Mouse (Mus musculus) stomach, embryonic 16.5 days (tissue): ENCODE measurements around the gene Rasgrf2. TPM values are rescaled to one million over a fixed set of nuclear protein-coding genes. Genes with fewer than 3 reads are reported as not detected.

Experiments used
- ATAC-seq: fragments of 200-750 bp; cut with Nextera tagmentation; 2 replicates; pipeline ENCODE4 v1.8.0; 2017; ENCODE audit warnings: moderate number of reproducible peaks, moderate TSS enrichment; ENCODE audit not compliant: insufficient read depth, low FRiP score
- H3K27ac ChIP-seq: fragments of 300-500 bp; sonication (generic); 2 replicates; pipeline ENCODE4 v1.5.1; 2014; ENCODE audit warnings: low read length
- H3K27me3 ChIP-seq: fragments of 300-500 bp; sonication (generic); 2 replicates; pipeline ENCODE4 v1.6.1; 2014; ENCODE audit warnings: low read length, control low read depth, mixed read lengths; ENCODE audit not compliant: control insufficient read depth, insufficient read depth
- H3K36me3 ChIP-seq: fragments of 300-500 bp; sonication (generic); 2 replicates; pipeline ENCODE4 v1.6.1; 2014; ENCODE audit warnings: low read length; ENCODE audit not compliant: control insufficient read depth, insufficient read depth
- H3K4me1 ChIP-seq: fragments of 300-500 bp; sonication (generic); 2 replicates; pipeline ENCODE4 v1.6.1; 2014; ENCODE audit warnings: low read length, control low read depth, mixed read lengths; ENCODE audit not compliant: control insufficient read depth, insufficient read depth
- H3K4me2 ChIP-seq: fragments of 300-500 bp; sonication (generic); 2 replicates; pipeline ENCODE4 v1.6.1; 2014; ENCODE audit warnings: low read depth, low read length, mixed read lengths
- H3K4me3 ChIP-seq: fragments of 300-500 bp; sonication (generic); replicated peaks from 2 replicates; pipeline ENCODE4 v1.5.1; 2014; ENCODE audit warnings: mild to moderate bottlenecking, low read length
- H3K9ac ChIP-seq: fragments of 300-500 bp; sonication (generic); 2 replicates; pipeline ENCODE4 v1.6.1; 2014; ENCODE audit warnings: low read length
- H3K9me3 ChIP-seq: fragments of 300-500 bp; sonication (generic); replicated peaks from 2 replicates; pipeline ENCODE4 v1.6.1; 2016; ENCODE audit warnings: low read length, control low read depth; ENCODE audit not compliant: control insufficient read depth
- WGBS: fragments of 180-500 bp; shearing (Covaris S2); extraction: QIAGEN DNeasy Blood & Tissue Kit; methylation state at CpG from one replicate; pipeline ENCODE4 v1.1.7; 2014; 5-methylcytosine and 5-hydroxymethylcytosine counted together
- polyA plus RNA-seq: library from polyadenylated mRNA; unstranded; fragments of >200 nt; fragmentation: Nextera tagmentation; extraction: Ambion mirVana; gene quantifications from 2 replicates; pipeline ENCODE4 v1.2.1, GENCODE M21; 2015

Gene Rasgrf2
- polyA plus RNA-seq, 1 experiment from 2014 or later, result 0.77 TPM

DNA sequence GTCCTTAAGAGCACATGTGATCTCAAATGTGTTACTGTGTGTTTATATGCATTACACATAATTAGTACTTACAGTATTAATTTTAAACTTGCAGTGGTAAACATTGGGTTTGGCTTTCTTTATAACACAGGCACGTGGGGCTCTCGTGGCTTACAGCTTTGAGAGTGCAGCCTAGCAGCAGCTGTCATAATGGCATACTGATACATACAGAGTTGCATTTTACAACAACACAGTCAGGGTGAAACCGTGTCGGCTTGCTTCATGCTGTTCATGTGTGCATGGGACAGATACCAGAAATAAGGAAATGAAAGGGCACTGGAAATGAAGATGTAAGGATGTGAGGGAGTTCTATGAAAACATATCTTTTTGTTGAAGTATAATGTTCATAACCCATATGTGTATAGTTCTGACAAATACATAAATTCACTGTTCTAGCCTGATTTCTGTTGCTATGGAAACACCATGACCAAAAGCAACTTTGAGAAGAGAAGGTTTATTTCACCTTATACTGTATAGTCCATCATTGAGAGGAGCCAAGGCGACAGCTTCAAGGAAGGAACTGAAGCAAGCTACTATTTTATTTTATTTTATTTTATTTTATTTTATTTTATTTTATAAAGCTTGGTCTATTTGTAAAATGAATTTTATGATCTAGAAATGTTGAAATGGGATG lies 246.6 kb downstream of the Rasgrf2 start:
- Histone ChIP-seq H3K4me2 (no peak overlapping the region), H3K4me3 (no peak overlapping the region), H3K27me3 (no peaks in the 10 kb centered on the region), H3K9me3 (no peaks in the 10 kb centered on the region), H3K27ac (no peak overlapping the region), H3K4me1 (no peaks in the 10 kb centered on the region), H3K36me3 (no peaks in the 10 kb centered on the region), H3K9ac (no peak overlapping the region)
- 66% methylated on average over 5 of the region's 5 CpGs for WGBS
- no peak for ATAC-seq

DNA sequence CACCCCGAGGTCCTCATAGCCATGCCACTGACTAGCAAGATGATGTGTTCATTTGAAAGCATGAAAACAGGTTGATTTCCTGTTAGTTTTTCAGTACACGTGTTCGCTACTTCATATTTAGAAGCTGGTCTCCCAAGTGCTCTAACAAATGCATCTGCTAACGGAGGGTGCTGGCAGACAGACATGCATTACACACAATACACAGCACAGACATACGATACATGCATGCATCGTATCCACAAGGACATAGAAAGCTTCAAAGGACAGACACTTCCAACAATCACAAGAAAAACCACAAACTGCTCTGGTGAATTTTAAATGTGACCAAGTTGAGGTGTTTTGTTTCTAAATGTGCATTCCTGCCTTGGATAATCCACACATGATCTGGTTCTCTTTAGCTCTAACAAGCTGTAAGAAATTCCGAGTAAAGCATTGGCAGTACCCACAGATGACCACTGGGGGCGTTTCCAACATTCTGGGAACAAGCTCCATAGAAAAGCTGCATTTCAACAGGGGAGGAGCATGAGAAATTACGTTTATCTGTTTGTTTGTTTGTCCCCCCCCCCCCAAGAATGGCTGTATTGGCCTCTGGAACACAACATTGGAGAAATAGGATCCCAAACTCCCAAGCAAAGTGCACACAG lies 249.5 kb downstream of the Rasgrf2 start:
- H3K36me3 ChIP-seq, result no peaks in the 10 kb centered on the region
- no peak overlapping the region for H3K9ac ChIP-seq
- H3K4me3 ChIP-seq, result no peak overlapping the region
- no peaks in the 10 kb centered on the region for H3K9me3 ChIP-seq
- ATAC-seq, result no peak
- 63% methylated on average over 9 of the region's 9 CpGs for WGBS
- no peak overlapping the region for H3K27ac ChIP-seq
- no peaks in the 10 kb centered on the region for H3K27me3 ChIP-seq
- no peak overlapping the region for H3K4me2 ChIP-seq
- H3K4me1 ChIP-seq, result no peaks in the 10 kb centered on the region

DNA sequence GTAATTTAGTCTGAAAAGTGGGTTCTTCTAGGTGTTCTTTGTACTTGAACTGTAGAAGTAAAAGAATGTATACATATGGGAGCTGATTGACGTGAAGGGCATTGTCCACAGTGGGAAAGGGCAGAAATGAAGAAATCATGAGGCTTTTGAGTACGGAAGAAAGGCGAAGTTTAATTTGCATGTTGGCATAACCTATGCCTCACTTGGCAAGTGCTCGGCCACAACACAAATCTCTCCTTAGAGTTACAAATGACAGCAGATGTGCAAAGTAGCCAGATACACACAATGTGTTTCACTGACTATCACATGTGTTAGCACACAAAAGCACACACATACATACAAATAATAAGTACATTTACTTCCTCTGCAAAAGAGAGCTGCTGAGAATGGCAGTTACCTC lies 251.2 kb downstream of the Rasgrf2 start:
- no peaks in the 10 kb centered on the region for H3K27me3 ChIP-seq
- no peak for ATAC-seq
- no peak overlapping the region for H3K9ac ChIP-seq
- H3K36me3 ChIP-seq, result no peaks in the 10 kb centered on the region
- WGBS, result 86% methylated on average over 4 of the region's 4 CpGs
- no peaks in the 10 kb centered on the region for H3K4me1 ChIP-seq
- no peaks in the 10 kb centered on the region for H3K9me3 ChIP-seq
- no peak overlapping the region for H3K4me2 ChIP-seq
- no peak overlapping the region for H3K4me3 ChIP-seq
- no peak overlapping the region for H3K27ac ChIP-seq

DNA sequence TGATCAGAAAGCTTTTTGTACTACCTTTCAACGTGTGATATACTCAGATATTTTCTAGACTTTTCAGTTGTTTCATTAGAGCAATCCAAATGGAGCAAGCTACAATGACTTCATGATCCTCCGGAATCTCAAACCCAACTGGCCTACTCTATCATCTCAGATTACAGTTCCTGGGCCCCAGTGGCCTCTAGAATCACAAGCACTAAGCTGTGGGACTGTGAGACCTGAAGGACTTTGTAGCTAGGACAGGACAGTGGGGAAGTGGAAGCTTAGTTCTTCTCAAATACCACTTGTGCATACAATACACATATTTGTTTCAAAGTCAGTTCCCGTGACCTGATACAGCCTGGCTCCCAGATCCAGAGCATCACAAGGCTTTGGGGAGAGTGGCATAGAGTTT lies 253.5 kb downstream of the Rasgrf2 start:
- Histone ChIP-seq H3K36me3 (no peaks in the 10 kb centered on the region), H3K27me3 (no peaks in the 10 kb centered on the region), H3K9me3 (no peaks in the 10 kb centered on the region), H3K9ac (no peak overlapping the region), H3K4me3 (no peak overlapping the region), H3K27ac (no peak overlapping the region), H3K4me1 (no peaks in the 10 kb centered on the region), H3K4me2 (no peak overlapping the region)
- no peak for ATAC-seq
- 81% methylated on average over 3 of the region's 3 CpGs for WGBS

DNA sequence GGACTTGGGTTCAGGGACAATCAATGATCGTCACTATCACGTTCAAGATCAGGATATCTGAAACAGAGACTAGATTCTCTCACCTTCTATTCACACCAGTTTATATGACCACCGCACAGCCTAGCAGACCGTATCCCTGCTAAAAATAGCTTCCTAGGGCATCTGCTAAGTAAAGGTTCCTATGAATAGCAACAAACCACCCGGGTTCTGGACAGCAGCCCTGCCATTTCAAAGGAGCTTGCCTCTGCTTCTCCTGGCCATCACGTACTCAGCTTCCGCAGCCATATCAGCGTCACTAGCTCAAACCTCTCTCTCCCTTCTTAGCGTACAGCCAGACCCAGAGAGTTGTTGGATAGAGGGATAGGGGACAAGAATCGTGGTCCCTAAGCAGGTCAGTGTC lies 254.1 kb downstream of the Rasgrf2 start:
- H3K27ac ChIP-seq, result no peak overlapping the region
- no peak for ATAC-seq

DNA sequence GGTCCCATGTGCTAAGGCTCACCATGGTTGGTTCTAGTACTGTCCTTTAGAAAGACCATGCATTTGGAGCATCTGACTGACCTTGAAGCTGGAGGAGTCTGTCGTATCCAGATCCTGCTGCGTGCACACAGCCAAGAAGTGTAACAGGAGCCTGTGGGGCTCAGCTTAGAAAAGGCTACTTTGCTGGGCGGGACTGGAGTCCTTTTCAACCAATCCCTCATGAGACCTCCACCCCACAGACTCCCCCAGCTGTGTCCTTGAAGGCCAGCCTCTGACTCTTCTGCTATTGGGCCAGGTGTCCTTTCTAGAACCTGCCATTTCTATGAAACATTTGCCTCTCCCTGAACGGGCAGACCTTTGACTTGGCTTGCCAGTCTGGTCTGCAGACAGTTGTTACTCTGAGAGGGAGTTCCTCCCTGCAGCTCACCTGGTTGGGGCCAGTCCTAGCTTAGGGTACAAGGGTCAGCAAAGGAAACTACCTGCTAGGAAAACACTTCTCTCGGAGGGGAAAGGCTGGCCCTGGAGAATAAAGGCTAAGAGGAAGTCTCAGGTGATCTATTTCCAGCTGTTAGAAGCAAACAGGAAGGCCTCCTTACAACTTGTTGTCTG lies 254.6 kb downstream of the Rasgrf2 start, which contains the start of gene Ckmt2:
Gene Ckmt2, minus strand, starts transcription at position 145 of the 609 bp plus-strand sequence.
- no peak within 1 kb of the TSS for H3K4me2 ChIP-seq

More for the DNA sequence above, 254.1 kb downstream of the Rasgrf2 start:
- H3K4me1 ChIP-seq, result no peaks in the 10 kb centered on the region
- no peaks in the 10 kb centered on the region for H3K36me3 ChIP-seq
- H3K27me3 ChIP-seq, result no peaks in the 10 kb centered on the region
- no peaks in the 10 kb centered on the region for H3K9me3 ChIP-seq
- WGBS, result 76% methylated on average over 10 of the region's 10 CpGs
- no peak overlapping the region for H3K4me2 ChIP-seq
- H3K4me3 ChIP-seq, result no peak overlapping the region
- H3K9ac ChIP-seq, result no peak overlapping the region

DNA sequence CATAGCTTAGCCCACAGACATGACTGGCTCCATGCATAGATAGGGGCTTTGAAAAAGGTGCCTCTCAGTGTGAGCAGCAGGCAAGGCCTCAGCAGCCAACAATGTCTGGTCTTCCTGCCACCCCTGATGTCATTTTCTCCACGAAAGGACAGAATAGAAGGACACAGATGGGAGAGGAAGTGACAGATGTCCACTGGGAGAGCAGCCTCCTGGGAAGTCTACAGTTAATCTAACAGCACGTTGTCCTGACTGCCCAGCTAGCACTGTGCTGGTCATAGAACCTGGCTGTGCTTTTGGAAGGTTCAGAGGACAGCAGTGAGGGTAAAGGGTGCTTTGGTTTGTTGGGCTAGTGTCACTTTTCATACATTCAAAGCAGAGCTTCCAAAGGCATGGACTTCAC lies 255.9 kb downstream of the Rasgrf2 start:
- H3K9me3 ChIP-seq, result no peaks in the 10 kb centered on the region
- no peak for ATAC-seq
- H3K9ac ChIP-seq, result no peak overlapping the region
- H3K27me3 ChIP-seq, result no peaks in the 10 kb centered on the region
- no peak overlapping the region for H3K4me3 ChIP-seq
- H3K4me1 ChIP-seq, result no peaks in the 10 kb centered on the region
- WGBS, result 43% methylated on average over 2 of the region's 2 CpGs
- no peak overlapping the region for H3K27ac ChIP-seq
- H3K36me3 ChIP-seq, result no peaks in the 10 kb centered on the region
- H3K4me2 ChIP-seq, result no peak overlapping the region

More for the DNA sequence above, 254.6 kb downstream of the Rasgrf2 start, which contains the start of gene Ckmt2:
- H3K27me3 ChIP-seq, result no peaks in the 10 kb centered on the region
- 57% methylated on average over 5 of the region's 5 CpGs for WGBS
- no peaks in the 10 kb centered on the region for H3K36me3 ChIP-seq
- no peak within 1 kb of the TSS for H3K4me3 ChIP-seq
- no peak within 1 kb of the TSS for H3K9ac ChIP-seq
- peak; percentile 56; the same call in 1 of the 2 replicates for ATAC-seq
- no peaks in the 10 kb centered on the region for H3K4me1 ChIP-seq
- H3K9me3 ChIP-seq, result no peaks in the 10 kb centered on the region
- H3K27ac ChIP-seq, result no peak within 1 kb of the TSS

DNA sequence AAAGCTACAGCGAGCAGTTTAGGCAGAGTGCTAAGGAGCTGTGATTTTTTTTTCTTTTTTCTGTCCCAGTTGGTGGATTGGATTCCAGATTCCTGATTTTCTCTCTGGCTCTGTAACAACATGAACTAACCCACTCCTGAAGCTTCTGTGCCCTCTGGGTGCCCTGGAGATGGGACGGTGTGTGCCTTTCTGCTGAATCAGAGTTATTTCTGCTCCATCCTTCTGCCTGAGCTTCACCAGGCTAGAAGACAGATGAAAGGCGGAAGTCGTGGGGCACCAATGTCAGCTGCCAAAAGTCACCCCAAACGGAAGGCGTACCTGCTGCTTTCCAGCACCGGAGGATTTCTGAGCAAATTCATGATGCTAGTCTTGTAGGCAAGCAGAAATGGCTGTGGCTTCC lies 256.9 kb downstream of the Rasgrf2 start:
- H3K27ac ChIP-seq, result no peak overlapping the region
- WGBS, result 77% methylated on average over 7 of the region's 7 CpGs
- no peaks in the 10 kb centered on the region for H3K4me1 ChIP-seq
- no peaks in the 10 kb centered on the region for H3K9me3 ChIP-seq
- H3K27me3 ChIP-seq, result no peaks in the 10 kb centered on the region
- no peak overlapping the region for H3K4me2 ChIP-seq
- no peak overlapping the region for H3K9ac ChIP-seq
- H3K4me3 ChIP-seq, result no peak overlapping the region
- no peaks in the 10 kb centered on the region for H3K36me3 ChIP-seq
- ATAC-seq, result no peak

DNA sequence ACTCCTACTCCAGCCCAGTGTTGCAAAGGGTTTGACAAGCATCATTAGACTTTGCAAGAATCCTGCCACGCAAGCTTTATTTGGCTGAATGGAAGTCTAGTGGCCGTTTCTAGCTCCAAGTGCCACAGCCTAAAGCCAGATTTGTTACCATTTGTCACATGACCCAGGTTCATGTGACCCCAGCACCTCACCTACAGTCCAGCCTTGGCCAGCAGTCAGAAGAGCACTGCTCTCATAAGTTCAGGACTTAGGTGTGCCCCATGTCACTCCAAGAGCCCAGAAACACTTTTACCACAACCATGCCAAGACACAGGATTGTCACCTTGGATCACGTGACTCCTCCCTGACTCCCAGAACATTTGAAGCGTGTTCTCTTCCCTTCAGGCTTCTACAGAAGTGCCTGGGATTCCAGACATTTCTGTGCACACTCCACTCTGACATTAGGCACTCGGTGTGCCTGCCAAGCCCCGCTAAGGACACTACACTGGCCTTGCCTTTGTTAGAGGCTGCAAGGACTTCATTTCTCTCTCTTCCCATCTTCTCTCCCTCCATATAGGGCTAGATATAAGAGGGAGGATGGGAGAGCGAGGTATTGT lies 257.6 kb downstream of the Rasgrf2 start:
- H3K27ac ChIP-seq, result no peak overlapping the region
- no peaks in the 10 kb centered on the region for H3K4me1 ChIP-seq
- H3K27me3 ChIP-seq, result no peaks in the 10 kb centered on the region
- no peak overlapping the region for H3K4me2 ChIP-seq
- H3K9ac ChIP-seq, result no peak overlapping the region
- no peak overlapping the region for H3K4me3 ChIP-seq
- no peak for ATAC-seq
- no peaks in the 10 kb centered on the region for H3K36me3 ChIP-seq
- WGBS, result 63% methylated on average over 7 of the region's 7 CpGs
- H3K9me3 ChIP-seq, result no peaks in the 10 kb centered on the region
